In genomic region chrX:157644300-157644699, GRCm38 (mm10) we compare ENCODE assay signal across 7 mouse cellular contexts. TPM values are rescaled to one million over a fixed set of nuclear protein-coding genes. Genes with fewer than 3 reads are reported as not detected.
DNase-seq lines count a peak whose midpoint lies in the region; ATAC-seq and TF ChIP-seq lines count a peak whose summit lies in the region.

No protein-coding gene starts in this region.

- H3K27me3 ChIP-seq in forebrain, embryonic 13.5 days: no peaks in the 10 kb centered on the region
- no peaks in the 10 kb centered on the region for H3K27me3 ChIP-seq in liver, postnatal 0 days (ENCODE audit: insufficient read depth, low read length)

- no peak overlapping the region for H3K4me2 ChIP-seq in forebrain, embryonic 13.5 days
- H3K4me2 ChIP-seq in liver, postnatal 0 days (ENCODE audit: low read depth, low read length): no peak overlapping the region

- TF ChIP-seq CTCF in liver, postnatal 0 days (IDR thresholded peaks at IDR 0.05; ENCODE audit: low read depth): peak; percentile 81

- no peak for TF ChIP-seq EP300 in liver, postnatal 0 days (IDR thresholded peaks at IDR 0.05; ENCODE audit: low read depth)

- no peak overlapping the region for H3K9ac ChIP-seq in forebrain, embryonic 13.5 days
- no peak overlapping the region for H3K9ac ChIP-seq in liver, postnatal 0 days (replicated peaks)

- no peaks in the 10 kb centered on the region for H3K36me3 ChIP-seq in forebrain, embryonic 13.5 days (ENCODE audit: poor library complexity, severe bottlenecking)
- no peaks in the 10 kb centered on the region for H3K36me3 ChIP-seq in liver, postnatal 0 days (replicated peaks; ENCODE audit: insufficient read depth, low read length)

- H3K4me3 ChIP-seq in forebrain, embryonic 13.5 days: no peak overlapping the region
- no peak overlapping the region for H3K4me3 ChIP-seq in liver, postnatal 0 days (ENCODE audit: low read depth, low read length)

- 0 out of 2 replicates have a peak, but pooled peaks cover 3% of the 10 kb centered on the region for H3K4me1 ChIP-seq in forebrain, embryonic 13.5 days
- no peaks in the 10 kb centered on the region for H3K4me1 ChIP-seq in liver, postnatal 0 days (ENCODE audit: insufficient read depth)

- peak; percentile 63 for DNase-seq in A20 (ENCODE audit: low read depth, low spot score)
- peak; percentile 4 to 31 for DNase-seq in CD8-positive naive resting alpha-beta T cell, adult 2 months (ENCODE audit: low read depth in 2 of 2, low spot score in 2 of 2)
- peak; percentile 74 for DNase-seq in brain, adult 2 months (ENCODE audit: low read depth, low spot score)
- peak; percentile 49 for DNase-seq in kidney, adult 9 months
- peak; percentile 26 for DNase-seq in liver, postnatal 0 days
- peak; percentile 66 for DNase-seq in retina, postnatal 1 day

- WGBS in forebrain, embryonic 13.5 days: 22% methylated on average over 3 of the region's 3 CpGs
- 29% methylated on average over 3 of the region's 3 CpGs for WGBS in liver, postnatal 0 days (ENCODE audit: insufficient replicate concordance)

- H3K9me3 ChIP-seq in forebrain, embryonic 13.5 days (replicated peaks): no peaks in the 10 kb centered on the region
- no peaks in the 10 kb centered on the region for H3K9me3 ChIP-seq in liver, postnatal 0 days (ENCODE audit: low read length)

- peak; percentile 58; the same call in 1 of the 2 replicates for ATAC-seq in forebrain, embryonic 13.5 days
- ATAC-seq in liver, postnatal 0 days: no peak

- no peak overlapping the region for H3K27ac ChIP-seq in forebrain, embryonic 13.5 days
- no peak overlapping the region for H3K27ac ChIP-seq in liver, postnatal 0 days (ENCODE audit: low read depth)

RNA-seq across cellular contexts. Expression of gene Mbtps2, which starts 45.8 kb away (rescaled TPM):
- 26.1 and 26.7 TPM in 2 replicates for polyA plus RNA-seq in forebrain, embryonic 13.5 days (2015; fragmentation: Nextera tagmentation; extraction: Ambion mirVana)
- 3.7 and 4.5 TPM in 2 replicates for polyA plus RNA-seq in liver, postnatal 0 days (2015; fragmentation: Nextera tagmentation; extraction: Ambion mirVana)

RNA-seq across cellular contexts. Expression of gene Smpx, which starts 54.4 kb away (rescaled TPM):
- 0.60 TPM in 1 of 2 replicates, not detected in the other for polyA plus RNA-seq in forebrain, embryonic 13.5 days (2015; fragmentation: Nextera tagmentation; extraction: Ambion mirVana)
- polyA plus RNA-seq in liver, postnatal 0 days (2015; fragmentation: Nextera tagmentation; extraction: Ambion mirVana): 0.36 and 6.8 TPM in 2 replicates

Comparison
In these comparisons a context has a peak if more than half of its experiments do, and no peak if none do; other contexts are left out.
1. DNase-seq: peak in every context shown above with its lines; median percentile 74 in brain, adult 2 months; 66 in retina, postnatal 1 day; 63 in A20; 49 in kidney, adult 9 months; 26 in liver, postnatal 0 days; 18 in CD8-positive naive resting alpha-beta T cell, adult 2 months.